Mouse (Mus musculus) kidney, postnatal 10 days (tissue): Measurements from ENCODE around the gene Cfd.

ENCODE experiments used
- DNase-seq: peaks from one replicate; pipeline ENCODE4 v3.0.0; 2021; ENCODE audit warnings: mixed read lengths

Cfd gene

DNA sequence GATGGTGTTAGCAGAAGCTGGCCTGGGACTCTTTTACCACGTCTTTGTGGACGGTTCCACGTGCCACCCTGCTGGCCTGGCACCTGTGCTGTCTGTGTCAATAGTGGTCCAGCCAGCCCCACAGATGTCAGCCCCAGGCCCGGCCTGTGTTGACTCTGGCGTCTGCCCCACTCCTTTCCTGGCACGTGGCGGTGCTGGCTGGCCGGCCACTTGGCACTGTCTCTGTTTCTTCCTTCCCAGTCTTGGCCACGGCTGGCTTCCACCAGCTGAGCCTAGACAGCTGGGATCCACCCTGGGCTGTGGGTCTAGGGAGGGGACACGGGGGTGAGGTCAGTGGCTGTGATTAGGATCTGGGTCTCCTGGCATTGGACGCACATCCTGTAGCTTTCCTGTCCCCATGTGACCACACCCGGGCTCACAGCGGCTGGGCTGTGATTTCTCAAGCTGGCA is 43.6 kb downstream of the Cfd start:
- DNase-seq = peak; percentile 91

DNA sequence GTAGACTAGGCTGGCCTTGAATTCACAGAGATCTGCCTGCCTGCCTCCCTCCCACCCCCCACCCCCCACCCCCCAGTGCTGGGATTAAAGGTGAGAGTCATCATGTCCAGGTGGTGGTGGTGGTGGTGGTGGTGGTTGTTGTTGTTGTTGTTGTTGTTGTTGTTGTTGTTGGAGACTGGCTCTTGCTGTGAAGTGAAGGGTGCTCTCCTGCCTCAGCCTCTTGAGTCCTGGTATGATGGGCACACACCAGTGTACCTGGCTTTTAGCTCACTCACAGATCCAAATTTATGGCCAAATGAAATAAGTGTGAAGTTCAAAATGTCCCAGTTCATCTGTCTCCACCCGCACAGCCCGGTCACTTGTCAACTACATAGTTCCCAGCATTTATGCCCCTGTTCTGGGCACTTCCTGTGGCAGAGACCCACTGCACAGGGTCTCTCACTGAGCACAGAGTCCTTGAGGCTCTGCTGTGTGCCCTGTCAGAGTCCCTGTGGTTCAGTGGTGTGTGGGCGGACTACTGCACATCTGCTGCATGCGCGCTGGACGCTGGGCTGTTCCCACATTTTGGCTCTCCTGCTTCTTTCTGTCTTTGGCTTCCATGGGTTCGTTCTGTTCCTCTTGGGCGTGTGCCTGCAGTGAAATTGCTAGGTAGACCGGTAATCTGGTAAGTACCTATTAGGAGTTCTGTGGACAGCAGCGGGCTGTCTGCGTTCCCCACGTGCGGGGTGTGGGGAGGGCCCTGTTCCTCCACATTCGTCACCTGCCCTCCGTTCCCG is 44.3 kb downstream of the Cfd start:
- DNase-seq = no peak

DNA sequence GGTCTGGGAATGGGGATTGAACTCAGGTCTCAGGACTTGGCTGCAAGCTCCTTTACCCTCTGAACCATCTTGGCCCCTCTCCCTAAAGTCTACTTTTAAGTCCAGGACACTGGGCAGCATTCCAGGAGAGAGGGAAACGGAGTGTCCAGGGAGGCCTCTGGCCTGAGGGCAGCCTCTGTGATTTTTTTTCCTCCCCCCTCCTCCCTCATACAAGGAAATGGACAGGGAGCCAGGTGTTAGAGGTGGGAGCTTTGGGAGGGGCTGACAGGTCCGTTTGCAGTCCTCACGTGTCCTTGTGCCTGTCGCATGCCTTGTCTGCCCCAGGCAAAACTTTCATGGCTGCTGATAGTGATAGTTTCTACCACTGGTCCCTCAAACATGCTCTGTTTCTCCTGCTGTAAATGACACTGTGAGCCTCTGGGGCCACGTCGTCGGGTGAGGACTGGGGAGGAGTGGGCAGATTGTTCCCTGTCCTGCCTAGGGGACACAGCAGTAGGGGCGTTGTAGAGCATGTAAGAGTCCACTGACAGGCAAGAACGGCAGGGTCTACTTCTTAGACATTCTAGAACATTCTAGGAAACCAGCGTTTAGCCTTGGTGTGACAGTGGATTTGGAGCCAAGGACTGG is 45.7 kb downstream of the Cfd start:
- DNase-seq = peak; percentile 83

DNA sequence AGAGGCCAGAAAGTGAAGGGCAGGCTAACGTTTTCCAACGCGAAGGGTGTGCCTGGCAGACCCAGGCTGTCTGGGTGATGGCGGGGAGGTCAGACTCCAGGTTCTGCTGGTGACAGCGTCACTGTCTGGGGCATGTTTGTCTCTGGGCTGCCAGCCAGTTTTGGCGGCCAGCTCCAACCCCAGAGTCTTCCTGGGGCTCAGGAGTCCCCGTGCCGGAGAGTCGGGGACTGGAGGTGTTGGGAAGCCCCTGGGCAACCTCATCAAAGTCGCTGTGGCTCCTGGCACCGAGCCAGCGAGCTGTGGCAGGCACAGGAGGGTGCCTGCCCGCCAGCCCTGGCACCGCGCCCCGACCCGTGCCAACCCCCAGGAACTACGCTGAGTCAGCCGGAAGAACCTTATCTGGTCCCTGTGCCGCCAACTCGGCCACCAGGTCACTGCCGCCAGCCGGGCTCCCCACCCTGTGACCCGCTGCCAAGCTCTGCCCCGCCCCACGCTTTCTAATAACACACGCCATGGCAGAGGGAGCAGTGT is 46.3 kb downstream of the Cfd start:
- DNase-seq = peak; percentile 86

DNA sequence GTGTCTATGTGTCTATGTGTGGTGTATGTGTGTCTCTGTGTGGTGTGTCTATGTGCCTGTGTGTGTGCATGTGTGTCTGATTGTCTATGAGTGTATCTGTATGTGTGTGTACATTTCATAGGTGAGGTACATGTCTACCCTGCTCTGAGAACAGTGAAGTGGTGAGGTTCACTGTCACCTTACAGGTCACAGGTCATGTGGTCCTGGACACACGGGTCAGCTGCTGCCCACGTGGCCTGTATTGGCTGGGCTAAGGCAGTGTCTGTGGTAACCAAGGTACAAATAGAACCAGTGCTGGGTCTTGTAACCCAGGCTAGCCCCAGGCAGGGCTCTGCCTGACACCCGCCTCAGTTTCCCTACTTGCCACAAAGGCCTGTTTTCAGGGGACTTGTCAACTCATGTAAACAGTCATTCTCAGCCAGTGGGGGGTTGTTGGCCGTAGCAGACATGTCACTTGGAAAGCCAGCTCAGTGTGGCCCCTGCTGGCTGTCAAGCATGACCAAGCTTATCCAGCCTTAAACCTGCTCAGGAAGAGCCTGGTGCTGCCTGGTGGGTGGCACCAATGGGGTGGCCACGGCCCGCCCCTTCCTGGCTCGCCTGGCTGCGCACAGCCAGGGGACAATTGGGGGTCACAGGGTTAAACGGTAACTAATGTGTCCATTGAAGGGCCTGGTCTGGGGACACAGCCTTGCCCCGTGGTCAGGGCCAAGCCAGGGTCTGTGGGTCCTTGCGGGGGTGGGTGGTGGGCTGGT is 47.3 kb downstream of the Cfd start:
- DNase-seq = peak; percentile 75

DNA sequence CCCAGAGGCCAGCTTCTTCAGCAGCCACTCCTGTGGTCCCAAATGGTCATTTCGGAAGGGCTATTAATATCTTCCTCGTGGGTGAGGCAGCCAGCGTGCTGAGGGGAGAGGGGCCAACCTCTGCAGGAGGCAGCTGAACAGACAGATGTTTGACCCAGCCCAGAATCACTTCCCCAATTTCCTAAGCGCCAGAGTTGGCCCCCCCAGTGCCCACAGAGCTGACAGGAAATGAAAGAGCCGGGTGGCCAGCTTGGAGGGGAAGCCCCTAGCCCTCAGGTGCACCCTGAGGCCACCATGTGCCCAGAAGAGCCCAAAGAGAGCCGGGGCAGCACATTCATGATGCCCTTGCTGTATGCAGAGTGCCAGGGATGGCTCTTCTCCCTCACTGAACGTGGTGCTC is 50.1 kb downstream of the Cfd start:
- peak; percentile 41 for DNase-seq
